Mouse (Mus musculus) spleen, adult 2 months (tissue): ENCODE results near the gene Ube2ql1.

Source experiments
- CTCF ChIP-seq: fragments of 200-500 bp; IDR thresholded peaks from 2 replicates; pipeline ENCODE4 v1.5.1; 2011; ENCODE audit warnings: mild to moderate bottlenecking, inconsistent platforms; ENCODE audit not compliant: insufficient read depth, insufficient read length, insufficient replicate concordance; ENCODE audit errors: extremely low read depth
- POLR2A ChIP-seq: fragments of 200-500 bp; IDR thresholded peaks from 2 replicates; pipeline ENCODE4 v1.6.1; 2011; ENCODE audit warnings: low read depth, low read length, inconsistent platforms

- TF ChIP-seq CTCF: no peak
- no peak for TF ChIP-seq POLR2A
Measured at GRCm38 (mm10) chr13:69768152-69768551, 28.5 kb upstream of the Ube2ql1 start.
